Mouse (Mus musculus) C2C12 (cell line): ENCODE data around the gene Zbtb9.

ENCODE experiments used
- CTCF ChIP-seq: IDR thresholded peaks from one replicate; pipeline ENCODE4 v1.5.1; 2011; ENCODE audit not compliant: control insufficient read depth, insufficient read depth, insufficient read length
- MYOG ChIP-seq: IDR thresholded peaks from one replicate; pipeline ENCODE4 v1.6.1; 2011; ENCODE audit not compliant: control insufficient read depth, insufficient read length; ENCODE audit errors: extremely low read depth
- USF1 ChIP-seq: IDR thresholded peaks from one replicate; pipeline ENCODE4 v1.6.1; 2011; ENCODE audit warnings: low read depth, mild to moderate bottlenecking, control low read depth, moderate library complexity

DNA sequence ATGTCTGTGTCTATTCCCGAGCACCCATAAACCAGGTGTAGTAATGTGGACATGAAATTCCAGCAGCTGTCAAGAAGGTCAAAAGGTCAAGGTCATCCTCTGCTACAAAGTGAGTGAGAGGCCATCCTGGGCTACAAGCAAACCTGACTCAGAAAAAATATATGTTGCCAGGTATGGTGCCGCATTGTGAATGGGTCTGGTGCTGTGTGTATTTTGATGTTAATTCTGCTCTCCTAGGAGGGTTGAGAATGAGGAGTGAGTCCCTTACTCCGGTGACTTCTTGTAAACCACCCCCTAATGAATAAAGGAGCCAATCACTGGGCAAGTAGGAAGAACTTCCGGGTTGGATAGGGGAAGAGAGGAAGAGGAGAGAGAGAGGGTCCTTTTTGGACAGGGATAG, 24.7 kb downstream of the Zbtb9 start:
- TF ChIP-seq CTCF, result no peak
- TF ChIP-seq USF1, result no peak
- no peak for TF ChIP-seq MYOG
